Mouse (Mus musculus): ENCODE data around the gene Syce3.

Gene Syce3

DNA sequence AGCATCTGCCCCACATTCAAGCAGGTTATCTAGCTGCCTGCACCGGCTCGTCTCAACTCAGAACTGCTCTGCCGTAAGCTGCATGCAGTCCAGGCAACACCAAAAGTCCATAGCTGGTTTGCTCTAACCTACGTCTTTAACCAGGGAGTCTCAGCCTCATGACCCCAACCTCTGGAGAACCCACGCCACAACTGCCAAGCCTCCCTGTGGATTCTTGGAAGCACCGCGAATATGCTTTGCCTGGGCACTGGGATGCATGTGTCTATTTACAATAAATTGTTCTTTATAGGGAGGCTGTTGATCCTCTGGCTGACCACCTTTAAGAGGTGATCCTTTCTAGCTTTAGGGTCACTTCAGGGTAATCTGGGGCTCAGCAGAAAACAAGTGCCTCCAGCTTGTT, 37.8 kb downstream of the Syce3 start:
- DNase-seq (ENCODE audit: low spot score) = no peak

DNA sequence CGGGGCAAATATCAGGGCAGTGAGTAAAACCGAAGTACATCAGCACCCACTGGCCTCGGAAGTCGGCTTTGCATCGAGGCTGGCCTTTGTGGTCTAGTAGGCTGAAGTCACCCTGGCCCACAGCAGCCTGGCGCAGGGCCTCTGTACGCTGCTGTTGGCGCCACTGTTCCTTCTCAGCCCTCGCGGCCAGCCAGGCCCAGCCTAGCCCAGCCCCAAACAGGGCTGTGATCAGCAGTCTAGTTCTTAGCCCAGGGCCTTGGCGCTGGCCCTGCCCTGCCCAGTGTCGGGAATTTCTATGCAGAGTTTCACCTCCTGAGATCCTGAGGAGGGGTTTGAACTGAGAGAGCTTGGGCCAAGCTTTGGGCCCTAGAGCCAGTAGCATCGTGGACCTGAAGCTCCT, 38.2 kb downstream of the Syce3 start:
- DNase-seq (ENCODE audit: low spot score) = no peak

DNA sequence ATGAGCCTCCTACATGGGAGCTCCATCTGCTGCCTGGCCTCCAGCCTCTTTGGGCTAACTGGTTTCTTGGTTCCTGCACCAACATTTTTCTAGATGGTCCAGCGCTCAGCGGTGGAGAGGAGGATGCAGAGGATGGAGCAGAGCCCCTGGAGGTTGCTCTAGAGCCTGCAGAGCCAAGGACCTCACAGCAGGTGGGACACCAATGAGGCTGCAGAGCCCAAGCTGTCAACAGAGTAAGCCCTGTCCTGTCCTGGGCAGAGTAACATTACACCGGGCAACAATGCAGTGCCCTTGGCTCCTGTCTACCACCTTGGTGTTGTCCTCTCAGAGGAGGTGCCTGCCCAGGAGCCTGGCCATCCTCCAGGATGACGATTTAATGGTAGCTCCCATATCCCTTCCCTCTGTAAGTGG, 45.2 kb downstream of the Syce3 start:
- DNase-seq (ENCODE audit: low spot score) = no peak

DNA sequence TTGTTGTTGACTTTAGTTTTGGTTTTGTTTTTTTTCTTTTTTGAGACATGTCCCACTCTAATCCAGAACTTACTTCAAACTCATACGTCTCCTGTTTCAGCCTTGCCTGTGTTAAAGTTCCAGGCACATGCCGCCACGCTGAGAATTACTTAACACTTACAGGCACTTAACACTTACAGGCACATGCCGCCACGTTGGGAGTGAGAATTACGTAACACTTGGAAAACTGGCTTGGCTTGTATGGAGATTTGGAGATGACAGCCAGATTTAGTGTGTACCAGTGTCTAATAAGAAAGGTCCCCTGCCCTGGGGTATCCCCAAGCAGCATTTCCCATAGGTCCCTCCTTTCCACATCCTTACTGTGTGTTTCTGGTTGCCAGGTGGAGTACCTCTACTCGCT, 47.3 kb downstream of the Syce3 start:
- no peak for DNase-seq (ENCODE audit: low spot score)

DNA sequence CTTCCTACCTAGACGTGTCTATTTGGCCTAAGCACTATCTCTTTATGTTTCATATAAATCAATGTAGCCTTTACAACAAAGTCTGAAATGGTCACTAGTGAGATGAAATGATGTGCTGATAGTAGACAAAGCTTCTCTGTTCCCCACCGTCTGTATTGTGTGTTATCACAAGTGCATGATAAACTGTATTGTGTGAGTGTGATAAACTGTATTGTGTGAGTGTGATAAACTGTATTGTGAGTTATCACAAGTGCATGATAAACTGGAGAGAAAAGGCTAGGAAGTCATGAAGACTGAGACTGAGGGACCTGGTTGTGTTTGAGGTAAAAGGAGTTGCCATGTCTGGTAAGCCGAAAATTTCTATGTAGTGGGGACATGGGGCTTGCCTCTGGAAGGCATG, 51.5 kb downstream of the Syce3 start:
- DNase-seq (ENCODE audit: low spot score) = no peak

DNA sequence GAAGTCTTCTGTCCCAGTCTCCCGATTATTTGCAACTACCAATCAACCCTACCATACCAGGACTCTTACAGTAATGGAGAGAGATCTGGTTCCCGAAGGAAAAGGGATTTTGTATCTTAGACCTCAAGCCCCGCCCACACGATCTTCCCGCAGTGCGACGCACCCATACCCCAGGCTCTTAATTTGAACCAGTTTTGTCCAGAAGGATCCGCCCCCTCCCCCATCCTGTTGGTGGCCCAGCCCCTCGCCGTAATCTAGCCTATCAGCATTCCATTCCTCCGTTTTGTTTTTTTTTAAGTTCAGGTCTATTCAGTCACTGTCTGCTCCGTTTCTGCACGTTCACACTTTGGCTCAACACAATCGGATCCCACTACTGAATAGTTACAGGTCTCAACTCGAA, 53.9 kb downstream of the Syce3 start:
- DNase-seq (ENCODE audit: low spot score) = peak; percentile 65

DNA sequence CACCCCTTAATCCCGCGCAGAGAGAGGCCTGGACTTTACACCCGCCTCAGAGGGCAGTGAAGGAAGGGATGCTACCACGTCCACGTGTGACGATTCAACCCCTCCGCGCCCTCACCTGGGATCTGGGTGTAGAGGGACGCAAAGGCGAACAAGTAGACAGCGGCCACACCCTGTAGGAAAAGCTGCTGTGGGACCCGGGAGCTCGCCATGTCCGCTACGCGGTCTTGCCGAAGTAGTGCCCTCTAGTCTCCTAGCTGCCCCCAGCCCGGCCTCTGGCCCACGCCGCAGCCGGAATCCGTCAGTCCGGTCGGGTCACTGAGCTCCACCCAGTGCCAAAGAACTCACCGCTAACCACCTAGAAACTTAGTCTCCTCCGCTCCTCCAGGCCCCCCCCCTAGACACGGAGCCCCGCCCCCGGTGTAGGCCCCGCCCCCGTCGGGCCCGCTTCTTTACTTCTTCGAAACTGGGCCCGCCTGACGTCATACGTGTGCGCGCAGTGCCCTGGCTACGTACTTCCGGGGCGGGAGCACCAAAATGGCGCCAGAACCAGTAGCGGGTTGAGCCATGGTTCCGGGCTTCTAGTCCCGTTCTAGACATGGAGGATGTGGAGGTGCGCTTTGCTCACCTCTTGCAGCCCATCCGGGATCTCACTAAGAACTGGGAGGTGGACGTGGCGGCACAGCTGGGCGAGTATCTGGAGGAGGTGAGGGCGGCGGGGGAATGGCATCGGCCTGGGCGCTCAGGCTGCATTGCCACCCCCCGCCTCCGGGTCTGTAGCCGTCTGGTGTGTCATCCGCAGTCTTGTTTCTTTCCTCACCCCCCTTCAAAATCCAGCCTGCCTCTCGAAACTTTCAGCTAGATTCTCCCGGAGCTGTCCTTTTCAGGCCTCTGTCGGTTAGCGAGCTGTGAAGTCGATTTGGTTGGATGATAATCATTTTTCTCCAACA, 54.8 kb downstream of the Syce3 start, which contains the start of the genes Lmf2 and Ncaph2:
Gene Lmf2 (minus strand): TSS at position 419 of the 947 bp plus-strand sequence.
Gene Ncaph2 (plus strand): TSS at position 479 of the 947 bp plus-strand sequence.
- DNase-seq (ENCODE audit: low spot score) = peak; percentile 90

DNA sequence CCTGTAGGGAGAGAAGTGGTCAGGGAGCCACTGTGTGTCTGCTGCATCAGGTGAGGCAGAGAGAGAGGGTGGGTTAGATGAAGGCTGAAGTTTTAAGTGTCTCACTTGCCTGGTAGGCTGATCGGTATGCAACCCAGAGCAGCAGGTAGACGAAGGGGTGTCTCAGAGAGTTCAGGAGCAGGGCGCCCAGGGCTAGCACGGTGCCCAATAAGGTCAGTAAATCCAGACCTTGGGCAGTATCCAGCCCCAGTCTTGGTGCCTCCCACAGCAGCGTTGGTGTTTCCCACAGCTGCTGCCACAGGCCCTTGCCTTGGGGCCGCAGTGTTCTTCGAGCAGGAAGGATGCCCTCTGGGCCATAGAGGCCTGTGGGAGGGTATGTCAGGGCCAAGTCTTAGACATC, 55.8 kb downstream of the Syce3 start:
- DNase-seq (ENCODE audit: low spot score) = no peak

DNA sequence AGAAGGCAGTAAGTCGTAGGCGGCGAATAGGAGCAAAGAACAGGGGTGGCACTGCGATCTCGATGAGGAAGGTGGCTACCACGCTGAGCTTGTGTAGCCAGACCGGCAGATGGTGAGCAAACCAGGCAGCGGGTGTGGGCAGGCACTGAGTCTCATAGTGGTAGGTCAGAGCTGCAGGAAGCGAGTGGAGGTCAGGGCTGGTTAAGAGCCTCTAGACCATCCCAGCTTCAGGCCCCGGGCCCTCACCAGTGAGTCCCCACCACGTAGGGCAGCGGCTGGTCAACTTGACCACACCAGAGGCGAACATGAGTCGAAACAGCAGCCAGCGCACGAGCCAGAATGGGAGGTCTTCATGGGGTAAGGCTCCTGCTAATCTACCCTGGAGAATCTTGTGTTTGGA, 56.5 kb downstream of the Syce3 start:
- DNase-seq (ENCODE audit: low spot score) = no peak

DNA sequence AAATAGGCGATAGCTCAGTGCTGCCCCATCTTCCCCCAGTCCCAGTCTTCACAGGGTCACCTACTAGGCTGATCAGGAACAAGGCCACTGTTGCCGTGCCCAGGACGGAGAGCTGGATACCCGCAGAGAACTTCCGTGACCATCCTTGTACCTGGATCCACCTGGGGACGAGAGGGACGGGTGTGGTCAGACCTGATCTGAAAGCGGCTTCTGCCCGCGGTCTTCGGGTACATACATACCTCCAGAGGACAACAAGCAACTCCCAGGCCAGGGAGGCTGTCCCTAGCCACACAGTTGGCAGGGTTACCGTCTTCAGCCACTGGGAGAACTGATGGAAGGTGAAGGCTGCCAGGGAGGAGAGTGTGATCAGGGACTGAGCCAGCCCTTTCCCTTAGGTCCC, 57.5 kb downstream of the Syce3 start:
- DNase-seq (ENCODE audit: low spot score) = no peak

DNA sequence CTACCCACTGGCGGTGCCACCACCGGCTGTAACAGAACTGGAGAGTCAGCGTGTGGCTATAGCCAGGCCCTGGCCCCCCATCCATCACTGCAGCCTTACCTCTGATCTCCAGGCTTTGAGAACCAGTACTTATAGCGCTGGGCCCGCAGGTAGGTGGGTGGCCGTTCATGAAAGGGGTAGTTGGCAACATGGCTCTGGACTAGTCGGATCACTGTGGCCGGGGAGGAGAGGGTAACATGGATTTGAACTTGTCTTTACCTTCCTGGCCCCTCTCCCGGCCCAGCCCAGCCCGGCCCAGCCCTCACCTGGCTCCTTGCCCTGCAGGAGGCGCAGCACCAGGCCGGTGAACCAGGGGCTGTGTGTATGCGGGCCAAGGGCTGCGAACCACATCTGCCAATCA, 58.2 kb downstream of the Syce3 start:
- no peak for DNase-seq (ENCODE audit: low spot score)

DNA sequence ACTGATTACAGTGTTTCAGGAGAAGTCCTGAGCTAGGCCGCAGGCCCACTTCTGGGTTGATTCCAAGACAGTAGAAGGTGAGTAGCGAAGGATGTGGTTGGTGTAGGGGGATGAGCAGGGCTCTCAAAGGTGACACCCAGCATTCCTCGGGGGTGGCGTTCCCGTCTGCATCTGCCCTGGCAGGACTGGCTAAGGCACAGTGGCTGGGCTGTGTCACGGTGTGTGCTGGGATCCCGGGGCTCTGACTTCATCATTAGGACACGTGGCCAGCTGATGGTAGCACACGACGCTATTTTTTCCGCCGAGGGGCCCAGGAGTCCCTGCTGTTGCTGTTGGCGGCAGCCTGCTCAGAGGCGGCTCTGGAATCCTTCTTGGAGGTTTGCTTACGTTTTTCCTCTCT, 59.0 kb downstream of the Syce3 start:
- DNase-seq (ENCODE audit: low spot score) = no peak

DNA sequence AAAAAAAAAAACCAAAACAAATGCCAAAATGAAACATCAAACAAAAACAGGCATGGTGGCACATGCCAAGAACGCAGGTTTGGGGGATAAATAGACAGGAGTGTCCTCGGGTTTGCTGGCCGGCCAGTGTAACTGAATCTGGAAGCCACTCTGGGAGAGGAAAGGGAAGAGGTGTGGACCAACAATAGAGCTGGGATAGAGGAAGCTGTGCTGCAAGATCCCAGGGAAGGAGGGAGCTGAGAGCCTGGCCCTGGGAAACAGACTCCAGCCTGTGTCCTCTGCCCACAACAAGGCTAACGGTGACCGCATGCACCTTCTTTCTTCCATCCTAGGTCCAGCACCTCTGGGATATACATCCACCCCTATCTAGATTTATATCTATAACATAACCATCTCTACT, 59.9 kb downstream of the Syce3 start:
- DNase-seq (ENCODE audit: low spot score) = no peak

DNA sequence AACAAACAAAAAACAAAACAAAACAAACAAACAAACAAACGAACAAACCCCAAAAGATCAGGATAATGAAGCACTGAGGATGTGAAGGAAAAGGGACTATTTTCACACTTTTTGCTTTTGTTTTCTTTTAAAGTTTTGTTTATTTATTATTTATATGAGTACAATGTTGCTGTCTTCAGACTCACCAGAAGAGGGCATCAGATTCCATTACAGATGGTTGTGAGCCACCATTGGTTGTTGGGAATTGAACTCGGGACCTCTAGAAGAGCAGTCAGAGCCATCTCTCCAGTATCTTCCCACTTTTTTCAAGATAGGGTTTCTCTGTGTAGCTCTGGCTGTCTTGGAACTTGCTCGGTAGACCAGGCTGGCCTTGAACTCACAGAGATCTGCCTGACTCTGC, 67.0 kb downstream of the Syce3 start:
- no peak for DNase-seq (ENCODE audit: low spot score)

DNA sequence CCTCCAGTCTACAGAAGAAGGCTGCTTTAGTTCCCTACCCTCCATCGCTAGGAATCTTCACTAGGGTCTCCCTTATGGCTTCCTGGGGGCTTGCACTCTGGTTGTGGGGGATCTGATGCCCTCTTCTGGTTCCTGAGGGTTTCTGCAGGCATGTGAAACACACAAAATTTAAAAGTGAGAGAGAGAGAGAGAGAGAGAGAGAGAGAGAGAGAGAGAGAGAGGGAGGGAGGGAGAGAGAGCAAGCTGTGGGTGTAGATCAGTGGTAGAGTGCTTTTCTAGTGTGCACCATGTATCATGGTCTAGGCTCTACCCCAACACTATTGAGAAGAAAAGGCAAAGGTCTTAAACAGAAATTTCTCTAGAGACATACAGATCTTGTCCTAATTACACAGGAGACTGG, 68.6 kb downstream of the Syce3 start:
- DNase-seq (ENCODE audit: low spot score) = no peak

Measured in ovary, adult 18-20 months (tissue).